Comparison of ENCODE assay signal across 14 mouse cellular contexts in genomic region chr4:148844921-148845320, GRCm38 (mm10).
"Had no signal": no experiment of that assay in that cellular context is flagged by ENCODE, and none has a peak within 500 bp of the region (broad histone marks: within the 10 kb centered on the region; RNA-seq: fewer than 3 reads in every experiment).

No protein-coding gene starts in this region.

- H3K36me3 ChIP-seq: limb, embryonic 12.5 days; liver, embryonic 13.5 days; neural tube, embryonic 15.5 days had no signal

- DNase-seq: kidney, postnatal 4 days; liver; liver, embryonic 13.5 days; liver, postnatal 0 days; right cerebral cortex, adult 18-20 months; right cerebral cortex, postnatal 25 days; thymus, postnatal 4 days had no signal

- ATAC-seq: inflammation-experienced regulatory T-cells, adult 6 months; intestine, postnatal 0 days; liver, postnatal 0 days had no signal

- H3K4me2 ChIP-seq: limb, embryonic 12.5 days; liver, embryonic 13.5 days; neural tube, embryonic 15.5 days had no signal

- H3K9me3 ChIP-seq: liver, embryonic 13.5 days; neural tube, embryonic 15.5 days had no signal

- H3K27ac ChIP-seq: kidney, postnatal 0 days; layer of hippocampus, adult 2 months; limb, embryonic 12.5 days; liver, embryonic 13.5 days; neural tube, embryonic 15.5 days had no signal

- H3K4me3 ChIP-seq: layer of hippocampus, adult 2 months; limb, embryonic 12.5 days; liver, embryonic 13.5 days; myocyte; neural tube, embryonic 15.5 days had no signal

- H3K9ac ChIP-seq: limb, embryonic 12.5 days; liver, embryonic 13.5 days; liver, postnatal 0 days; neural tube, embryonic 15.5 days had no signal
